Mouse (Mus musculus) midbrain, embryonic 16.5 days (tissue): ENCODE results near the gene Ccn2. TPM values are rescaled to one million over a fixed set of nuclear protein-coding genes. Genes with fewer than 3 reads are reported as not detected.

Experiments used
- ATAC-seq: fragments of 200-750 bp; cut with Nextera tagmentation; 2 replicates; pipeline ENCODE4 v1.8.0; 2017; ENCODE audit warnings: moderate TSS enrichment
- H3K27ac ChIP-seq: fragments of 300-500 bp; sonication (generic); 2 replicates; pipeline ENCODE4 v1.5.1; 2014; ENCODE audit warnings: mild to moderate bottlenecking, low read length, mixed read lengths
- H3K27me3 ChIP-seq: fragments of 300-500 bp; sonication (generic); 2 replicates; pipeline ENCODE4 v1.6.1; 2014; ENCODE audit warnings: low read depth, low read length, mixed read lengths; ENCODE audit not compliant: control insufficient read depth, insufficient read depth
- H3K36me3 ChIP-seq: fragments of 300-500 bp; sonication (generic); 2 replicates; pipeline ENCODE4 v1.6.1; 2014; ENCODE audit warnings: mild to moderate bottlenecking, low read length, moderate library complexity, mixed read lengths; ENCODE audit not compliant: control insufficient read depth, insufficient read depth
- H3K4me1 ChIP-seq: fragments of 300-500 bp; sonication (generic); 2 replicates; pipeline ENCODE4 v1.6.1; 2014; ENCODE audit warnings: mild to moderate bottlenecking, low read length, mixed read lengths; ENCODE audit not compliant: control insufficient read depth, insufficient read depth
- H3K4me2 ChIP-seq: fragments of 300-500 bp; sonication (generic); 2 replicates; pipeline ENCODE4 v1.6.1; 2014; ENCODE audit warnings: mild to moderate bottlenecking, low read length, mixed read lengths
- H3K4me3 ChIP-seq: fragments of 300-500 bp; sonication (generic); 2 replicates; pipeline ENCODE4 v1.5.1; 2014; ENCODE audit warnings: low read depth, mild to moderate bottlenecking, low read length, moderate library complexity, mixed read lengths
- H3K9ac ChIP-seq: fragments of 300-500 bp; sonication (generic); 2 replicates; pipeline ENCODE4 v1.6.1; 2014; ENCODE audit warnings: low read depth, low read length, mixed read lengths
- H3K9me3 ChIP-seq: fragments of 300-500 bp; sonication (generic); replicated peaks from 2 replicates; pipeline ENCODE4 v1.6.1; 2014; ENCODE audit warnings: mild to moderate bottlenecking, low read length, mixed read lengths; ENCODE audit not compliant: control insufficient read depth, poor library complexity, severe bottlenecking
- WGBS: fragments of 180-500 bp; shearing (Covaris S2); extraction: QIAGEN DNeasy Blood & Tissue Kit; methylation state at CpG from one replicate; pipeline ENCODE4 v1.1.7; 2014; 5-methylcytosine and 5-hydroxymethylcytosine counted together
- polyA plus RNA-seq: library from polyadenylated mRNA; unstranded; fragments of >200 nt; fragmentation: Nextera tagmentation; extraction: Ambion mirVana; gene quantifications from 2 replicates; pipeline ENCODE4 v1.2.1, GENCODE M21; 2015

Gene Ccn2
- polyA plus RNA-seq, 1 experiment from 2014 or later: 3.6 TPM

DNA sequence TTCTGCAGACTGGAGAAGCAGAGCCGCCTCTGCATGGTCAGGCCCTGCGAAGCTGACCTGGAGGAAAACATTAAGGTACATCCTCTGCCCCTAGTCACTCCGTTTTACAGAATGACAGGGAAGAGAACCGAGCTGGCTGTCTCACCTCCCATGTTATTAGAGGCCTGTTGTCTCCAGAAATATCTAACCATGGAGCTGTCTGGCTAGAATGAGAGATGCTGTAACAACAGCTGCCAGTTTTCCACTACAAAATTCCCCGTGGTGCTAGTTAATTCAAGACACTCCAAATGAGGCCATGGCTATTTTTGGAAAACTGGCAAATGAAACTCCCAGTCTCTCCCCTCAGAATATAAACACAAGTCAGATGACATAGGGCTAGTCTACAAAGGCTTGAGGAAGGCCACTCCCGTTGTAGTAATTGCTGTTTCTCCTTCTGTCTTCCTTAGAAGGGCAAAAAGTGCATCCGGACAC lies 1.7 kb downstream of the Ccn2 start:
- H3K27ac ChIP-seq: no peak overlapping the region
- H3K4me3 ChIP-seq: no peak overlapping the region
- no peaks in the 10 kb centered on the region; the same call in 1 of the 2 replicates for H3K27me3 ChIP-seq
- no peaks in the 10 kb centered on the region for H3K36me3 ChIP-seq
- no peaks in the 10 kb centered on the region for H3K9me3 ChIP-seq
- H3K9ac ChIP-seq: no peak overlapping the region
- WGBS: 61% methylated on average over 7 of the region's 7 CpGs
- no peak overlapping the region for H3K4me2 ChIP-seq
- H3K4me1 ChIP-seq: 0 out of 2 replicates have a peak, but pooled peaks cover 7% of the 10 kb centered on the region
- no peak for ATAC-seq

DNA sequence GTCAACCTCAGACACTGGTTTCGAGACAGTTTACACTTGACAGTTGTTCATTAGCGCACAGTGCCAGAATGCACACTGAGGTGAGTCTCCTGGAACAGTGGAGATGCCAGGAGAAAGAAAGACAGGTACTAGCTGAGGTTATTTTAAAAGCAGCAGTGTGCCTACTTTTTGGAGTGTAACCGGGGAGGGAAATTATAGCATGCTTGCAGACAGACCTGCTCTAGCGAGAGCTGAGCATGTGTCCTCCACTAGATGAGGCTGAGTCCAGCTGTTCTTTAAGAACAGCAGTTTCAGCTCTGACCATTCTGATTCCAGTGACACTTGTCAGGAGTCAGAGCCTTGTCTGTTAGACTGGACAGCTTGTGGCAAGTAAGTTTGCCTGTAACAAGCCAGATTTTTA lies 2.5 kb downstream of the Ccn2 start:
- WGBS: 83% methylated on average over 4 of the region's 4 CpGs
- no peak overlapping the region for H3K4me3 ChIP-seq
- H3K9ac ChIP-seq: no peak overlapping the region
- H3K27me3 ChIP-seq: no peaks in the 10 kb centered on the region; the same call in 1 of the 2 replicates
- no peaks in the 10 kb centered on the region for H3K36me3 ChIP-seq
- no peak overlapping the region for H3K27ac ChIP-seq
- no peak overlapping the region for H3K4me2 ChIP-seq
- no peak for ATAC-seq
- H3K9me3 ChIP-seq: no peaks in the 10 kb centered on the region
- H3K4me1 ChIP-seq: 0 out of 2 replicates have a peak, but pooled peaks cover 7% of the 10 kb centered on the region

DNA sequence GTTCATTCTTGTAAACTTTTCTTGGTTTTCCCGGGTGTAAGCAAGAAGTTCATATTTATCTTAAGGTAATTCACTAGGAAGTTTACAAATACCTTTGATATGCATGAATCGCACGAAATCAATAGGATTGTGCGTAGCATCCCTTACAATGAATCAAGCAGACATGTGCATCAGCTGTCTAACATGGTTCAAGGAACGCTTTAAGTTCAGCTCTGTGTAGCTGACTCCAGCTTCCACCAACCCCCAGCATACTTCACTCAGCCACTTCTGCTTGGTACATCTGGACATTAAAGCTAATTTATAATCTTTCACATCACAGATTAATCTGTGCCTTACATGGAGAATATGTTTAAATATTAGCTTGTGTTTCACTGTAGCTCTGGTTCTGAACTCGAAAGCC lies 3.5 kb downstream of the Ccn2 start:
- no peaks in the 10 kb centered on the region for H3K36me3 ChIP-seq
- 0 out of 2 replicates have a peak, but pooled peaks cover 7% of the 10 kb centered on the region for H3K4me1 ChIP-seq
- H3K4me3 ChIP-seq: no peak overlapping the region
- no peak overlapping the region for H3K4me2 ChIP-seq
- H3K27me3 ChIP-seq: no peaks in the 10 kb centered on the region
- H3K9ac ChIP-seq: no peak overlapping the region
- H3K9me3 ChIP-seq: no peaks in the 10 kb centered on the region
- no peak overlapping the region for H3K27ac ChIP-seq
- 84% methylated on average over 6 of the region's 6 CpGs for WGBS
- ATAC-seq: no peak

DNA sequence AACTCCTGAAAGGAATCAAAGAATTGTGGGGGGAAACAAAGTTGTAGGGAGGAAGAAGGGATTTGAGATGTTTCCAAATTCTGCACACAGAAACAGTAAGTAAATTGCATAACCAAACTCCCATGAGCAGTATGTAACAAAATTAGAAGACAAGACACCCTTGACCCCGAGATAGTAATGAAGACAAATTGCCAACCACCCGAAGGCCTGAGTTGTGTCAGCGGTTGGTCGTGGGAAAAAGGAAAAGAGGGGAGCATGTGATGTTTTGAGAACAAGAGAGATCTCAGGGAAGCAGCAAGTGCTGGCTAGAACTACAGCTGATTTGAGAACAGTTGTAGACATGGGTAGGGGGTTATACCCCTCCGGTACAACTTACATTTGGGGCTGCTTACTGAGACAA lies 4.6 kb downstream of the Ccn2 start:
- WGBS: 90% methylated on average over 5 of the region's 5 CpGs
- no peak for ATAC-seq

DNA sequence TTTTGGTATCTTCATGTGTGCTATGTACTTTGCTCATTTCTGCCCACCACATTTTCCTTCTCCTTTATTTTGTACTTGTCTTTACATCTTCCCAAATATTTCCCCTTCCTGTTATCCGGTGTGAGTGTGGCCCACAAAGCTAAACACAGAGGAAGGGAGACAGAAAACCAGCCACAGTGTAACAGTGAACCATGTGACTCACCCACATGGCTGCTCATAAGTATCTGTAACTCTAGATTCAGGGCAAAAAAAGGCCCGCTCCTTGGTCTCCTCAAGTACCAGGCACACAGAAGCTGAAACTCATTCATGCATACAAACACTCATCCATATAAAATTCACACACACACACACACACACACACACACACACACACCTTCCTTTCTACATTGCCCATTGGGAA lies 7.8 kb downstream of the Ccn2 start:
- Histone ChIP-seq H3K4me2 (no peak overlapping the region), H3K27ac (no peak overlapping the region), H3K9me3 (no peaks in the 10 kb centered on the region), H3K27me3 (no peaks in the 10 kb centered on the region), H3K36me3 (no peaks in the 10 kb centered on the region), H3K9ac (no peak overlapping the region), H3K4me1 (no peaks in the 10 kb centered on the region), H3K4me3 (no peak overlapping the region)
- WGBS: 83% methylated on average over 2 of the region's 2 CpGs
- ATAC-seq: no peak

More for the DNA sequence above, 4.6 kb downstream of the Ccn2 start:
- H3K4me2 ChIP-seq: no peak overlapping the region
- no peaks in the 10 kb centered on the region for H3K36me3 ChIP-seq
- no peak overlapping the region for H3K4me3 ChIP-seq
- H3K27me3 ChIP-seq: no peaks in the 10 kb centered on the region
- H3K4me1 ChIP-seq: 0 out of 2 replicates have a peak, but pooled peaks cover 4% of the 10 kb centered on the region
- H3K27ac ChIP-seq: no peak overlapping the region
- H3K9me3 ChIP-seq: no peaks in the 10 kb centered on the region
- H3K9ac ChIP-seq: no peak overlapping the region

DNA sequence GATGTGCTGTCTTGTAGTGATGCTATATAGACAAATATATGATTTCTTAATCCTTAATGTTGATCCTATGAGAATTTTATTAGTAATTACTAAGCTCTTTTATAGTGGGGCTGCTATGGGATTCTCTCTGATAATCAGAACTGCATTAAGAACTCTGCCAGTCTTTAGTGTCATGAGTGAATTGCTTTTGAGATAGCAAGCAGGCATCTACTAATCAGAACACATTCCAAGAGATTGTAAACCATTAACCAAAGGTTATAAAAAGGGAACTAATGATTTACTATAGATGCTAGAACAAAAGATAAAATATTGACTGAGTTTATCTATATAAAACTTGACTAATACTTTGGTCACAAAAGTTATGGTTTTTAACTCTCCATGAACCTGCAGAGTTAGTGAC lies 8.5 kb downstream of the Ccn2 start:
- Histone ChIP-seq H3K9me3 (no peaks in the 10 kb centered on the region), H3K27me3 (no peaks in the 10 kb centered on the region), H3K4me2 (no peak overlapping the region), H3K9ac (no peak overlapping the region), H3K4me1 (no peaks in the 10 kb centered on the region), H3K36me3 (no peaks in the 10 kb centered on the region), H3K4me3 (no peak overlapping the region), H3K27ac (no peak overlapping the region)
- no peak for ATAC-seq

DNA sequence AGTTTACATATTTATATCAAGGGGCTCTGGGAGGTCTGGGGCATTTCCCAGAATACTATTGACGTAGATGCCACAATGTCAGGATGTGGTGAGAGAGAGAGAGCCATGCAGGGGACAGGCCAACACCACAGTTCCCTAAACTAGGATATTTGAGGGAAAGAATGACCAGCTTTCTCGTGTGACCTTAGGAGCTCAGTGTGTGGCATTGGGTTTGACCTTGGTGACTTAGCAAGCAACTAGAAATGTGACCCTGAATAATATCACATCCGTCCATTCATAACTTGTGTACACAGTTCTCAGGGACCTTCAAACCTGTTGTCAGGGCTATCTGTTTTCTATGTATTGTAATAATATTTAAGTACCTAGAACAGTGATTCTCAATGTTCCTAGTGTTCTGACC lies 13.9 kb downstream of the Ccn2 start:
- no peaks in the 10 kb centered on the region for H3K36me3 ChIP-seq
- no peak overlapping the region for H3K4me2 ChIP-seq
- no peaks in the 10 kb centered on the region for H3K9me3 ChIP-seq
- H3K4me1 ChIP-seq: no peaks in the 10 kb centered on the region
- no peak for ATAC-seq
- WGBS: 84% methylated on average over 3 of the region's 3 CpGs
- H3K9ac ChIP-seq: no peak overlapping the region
- H3K27ac ChIP-seq: no peak overlapping the region
- H3K4me3 ChIP-seq: no peak overlapping the region
- no peaks in the 10 kb centered on the region for H3K27me3 ChIP-seq

DNA sequence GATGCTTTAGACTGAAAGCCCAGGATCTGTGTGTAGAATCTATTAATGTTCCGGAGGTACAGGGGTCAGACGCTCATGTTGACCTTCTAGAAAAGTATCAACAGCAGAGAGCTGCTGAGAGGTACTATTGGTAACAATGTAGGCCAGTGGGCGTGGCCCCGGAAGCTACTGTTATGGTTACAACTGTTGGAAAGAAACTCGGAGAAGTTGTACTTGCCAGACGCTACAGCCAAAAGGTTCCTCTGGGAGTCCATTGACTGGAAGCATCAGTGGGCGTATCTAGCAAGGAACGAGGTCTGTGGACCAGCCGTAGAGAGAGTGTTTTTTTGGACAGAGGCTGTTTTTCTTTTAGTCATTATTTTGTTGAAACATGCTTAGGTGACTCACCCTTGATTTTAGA lies 14.5 kb downstream of the Ccn2 start:
- Histone ChIP-seq H3K4me3 (no peak overlapping the region), H3K36me3 (no peaks in the 10 kb centered on the region), H3K27me3 (no peaks in the 10 kb centered on the region), H3K9me3 (no peaks in the 10 kb centered on the region), H3K27ac (no peak overlapping the region), H3K4me1 (no peaks in the 10 kb centered on the region), H3K9ac (no peak overlapping the region), H3K4me2 (no peak overlapping the region)
- WGBS: 90% methylated on average over 9 of the region's 9 CpGs
- ATAC-seq: no peak

DNA sequence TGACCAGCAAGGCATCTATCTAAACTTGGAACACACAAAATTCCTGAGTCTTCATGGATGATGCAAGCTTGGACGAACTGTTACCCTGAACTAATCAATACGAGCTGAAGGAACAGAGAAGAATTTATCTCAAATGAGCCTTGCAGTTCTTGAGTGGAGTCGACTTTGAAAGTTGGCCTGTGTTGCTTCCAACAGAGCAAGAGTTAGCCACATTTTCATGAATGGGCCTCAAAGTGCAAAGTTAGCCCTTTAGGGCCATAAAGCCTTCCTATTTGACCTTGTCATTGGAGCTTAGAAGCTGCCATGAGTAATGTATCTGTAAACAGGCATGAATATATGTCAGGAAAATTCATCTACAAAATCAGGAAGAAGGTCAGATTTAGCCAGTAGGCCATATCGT lies 19.5 kb downstream of the Ccn2 start:
- 95% methylated on average over 4 of the region's 4 CpGs for WGBS
- Histone ChIP-seq H3K9me3 (no peaks in the 10 kb centered on the region; the same call in 1 of the 2 replicates), H3K4me1 (no peaks in the 10 kb centered on the region), H3K27ac (no peak overlapping the region), H3K4me3 (no peak overlapping the region), H3K27me3 (no peaks in the 10 kb centered on the region), H3K9ac (no peak overlapping the region), H3K4me2 (no peak overlapping the region), H3K36me3 (no peaks in the 10 kb centered on the region)
- ATAC-seq: no peak
